Mouse (Mus musculus) gastrocnemius, postnatal 25 days (tissue): ENCODE data around the gene Oscar. TPM values are rescaled to one million over a fixed set of nuclear protein-coding genes. Genes with fewer than 3 reads are reported as not detected.

ENCODE experiments used
- microRNA-seq, 2 experiments: library from miRNA; unstranded; fragments of <30 nt; microRNA quantifications; one replicate each; pipeline ENCODE4 v1.2.0; 2021; ENCODE audit warnings: borderline replicate concordance in 2 of 2
- total RNA-seq, 2 experiments: library from RNA; stranded (reverse); gene quantifications; 1 replicate in 1 of 2; 2 replicates in 1 of 2; pipeline ENCODE4 v1.2.3; 2021

Oscar gene
- total RNA-seq, 2 experiments from 2014 or later: 0.15 to 0.56 TPM

Small RNAs within 50 kb of the gene (microRNA-seq; reads per million reads assigned to microRNA genes)
- gene Gm25100: 0 reads per million in 2 experiments
- 0.79 to 2.9 reads per million in 2 experiments for gene Mir3572

Other genes starting within 250 kb of the Oscar start
- gene Cacng8, start 225.5 kb downstream of the Oscar start, total RNA-seq: not detected
- gene Cacng6, start 192.0 kb downstream of the Oscar start, total RNA-seq: 100 to 1,000 TPM in 1 of 2 experiments, 10 to 100 TPM in 1; 99.3 to 101 TPM
- gene Tarm1, start 113.5 kb downstream of the Oscar start, total RNA-seq: not detected
- gene Ndufa3, start 1.2 kb upstream of the Oscar start, total RNA-seq: 100 to 1,000 TPM; 951 to 953 TPM
- 10 to 100 TPM; 12.8 to 13.6 TPM for gene Tfpt, start 13.8 kb upstream of the Oscar start, total RNA-seq
- gene Prpf31, start 13.8 kb upstream of the Oscar start, total RNA-seq: 10 to 100 TPM; 21.3 to 21.8 TPM
- gene Cnot3, start 29.1 kb upstream of the Oscar start, total RNA-seq: 10 to 100 TPM; 17.1 to 17.4 TPM
- gene Leng1, start 49.7 kb upstream of the Oscar start, total RNA-seq: 1 to 10 TPM; 4.2 to 4.3 TPM
- under 1 TPM; 0.70 to 0.87 TPM for gene Tmc4, start 61.4 kb upstream of the Oscar start, total RNA-seq
- 10 to 100 TPM; 28.2 to 28.4 TPM for gene Tsen34, start 76.7 kb upstream of the Oscar start, total RNA-seq
- 10 to 100 TPM in 1 of 2 experiments, 1 to 10 TPM in 1; 8.1 to 11.2 TPM for gene Mboat7, start 77.4 kb upstream of the Oscar start, total RNA-seq
- 100 to 1,000 TPM; 374 to 415 TPM for gene Rps9, start 87.8 kb upstream of the Oscar start, total RNA-seq
- 1 to 10 TPM in 1 of 2 experiments, under 1 TPM in 1; 0.67 to 1.0 TPM for gene Pirb, start 104.2 kb upstream of the Oscar start, total RNA-seq
- under 1 TPM in 1 of 2 experiments, not detected in 1; 0.18 TPM for gene Gm15448, start 209.5 kb upstream of the Oscar start, total RNA-seq
- under 1 TPM in 1 of 2 experiments, not detected in 1; 0.13 TPM for gene Pira2, start 228.9 kb upstream of the Oscar start, total RNA-seq